In genomic region chr19:14676929-14677328, GRCm38 (mm10) we compare ENCODE assay signal across 25 mouse cellular contexts.
DNase-seq lines count a peak whose midpoint lies in the region; ATAC-seq and TF ChIP-seq lines count a peak whose summit lies in the region.
"Had no signal": no experiment of that assay in that cellular context is flagged by ENCODE, and none has a peak within 500 bp of the region (broad histone marks: within the 10 kb centered on the region; RNA-seq: fewer than 3 reads in every experiment).

No protein-coding gene starts in this region.

- H3K4me3 ChIP-seq in ES-Bruce4 (ENCODE audit: low read depth, low read length) = no peak overlapping the region
- no peak overlapping the region for H3K4me3 ChIP-seq in ES-E14 (ENCODE audit: insufficient read depth in 1 of 2, low read depth in 1 of 2, low read length in 2 of 2, poor library complexity in 1 of 2, severe bottlenecking in 1 of 2)
- H3K4me3 ChIP-seq: embryonic facial prominence, embryonic 15.5 days; erythroblast, embryonic 14.5 days; forebrain, embryonic 10.5 days; gastrocnemius, adult 2 months; heart, embryonic 15.5 days; hindbrain, embryonic 13.5 days had no signal

- H3K9ac ChIP-seq in ES-Bruce4 (ENCODE audit: low read depth, poor library complexity, severe bottlenecking) = peak overlapping the region; percentile 36; the same call in 1 of the 2 replicates
- H3K9ac ChIP-seq in ES-E14 (ENCODE audit: insufficient read depth, low read depth, low read length, poor library complexity, severe bottlenecking) = no peak overlapping the region
- H3K9ac ChIP-seq: embryonic facial prominence, embryonic 15.5 days; heart, embryonic 15.5 days; hindbrain, embryonic 13.5 days had no signal

- ATAC-seq in common myeloid progenitor, adult 5-6 weeks (replicated peaks; ENCODE audit: low read depth, poor library complexity, severe bottlenecking) = peak; percentile 73
- ATAC-seq: activated CD4-positive, CD25-positive, alpha-beta regulatory T cell, adult 4 months; CD4-positive, CD25-positive, alpha-beta regulatory T cell, adult 4 months; forebrain, embryonic 14.5 days; hindbrain, postnatal 0 days had no signal

- no peak for TF ChIP-seq POLR2A in ES-Bruce4 (IDR thresholded peaks at IDR 0.05; ENCODE audit: insufficient read depth, low read length)

- in situ Hi-C loops in ES-E14 (cut with MboI; ENCODE audit: low sequenced_read_pairs in 2 of 2, unreplicated experiment in 2 of 2) = no loop called here

- no peak for TF ChIP-seq CTCF in ES-Bruce4 (IDR thresholded peaks at IDR 0.05; ENCODE audit: low read depth, low read length)

- TF ChIP-seq EP300 in ES-Bruce4 (IDR thresholded peaks at IDR 0.05; ENCODE audit: insufficient read depth, low read depth, low read length) = no peak

- DNase-seq in ES-E14 (ENCODE audit: low read depth, low spot score) = peak; percentile 64
- DNase-seq in monocyte, adult 2 months (ENCODE audit: low read depth in 1 of 2, low spot score in 2 of 2) = peak; percentile 8 to 30
- no peak for DNase-seq in spleen, postnatal 10 days (ENCODE audit: low spot score in 2 of 2)
- no peak for DNase-seq in urinary bladder, postnatal 4 days (ENCODE audit: low spot score in 2 of 2)
- no peak for DNase-seq in lung, adult 18-20 months
- DNase-seq: adrenal gland, postnatal 14 days; B cell, adult 2 months; cerebellum, adult 11-12 months; cerebellum, adult 9-11 months; cerebellum, postnatal 36 days; gastrocnemius, adult 2 months; gastrocnemius, postnatal 25 days; heart, adult 11 months; heart, postnatal 14 days had no signal

- H3K4me1 ChIP-seq in ES-Bruce4 (ENCODE audit: control insufficient read depth, insufficient read depth, low read length) (peaks cover 20% of the 10 kb centered on the region), ES-E14 (ENCODE audit: control insufficient read depth in 2 of 2, insufficient read depth in 2 of 2, low read length in 2 of 2, poor library complexity in 1 of 2) (peaks cover 29 to 30% of the 10 kb centered on the region in 2 experiments)
- H3K4me1 ChIP-seq: embryonic facial prominence, embryonic 15.5 days; heart, embryonic 15.5 days; hindbrain, embryonic 13.5 days had no signal

- no peaks in the 10 kb centered on the region for H3K27me3 ChIP-seq in ES-Bruce4 (ENCODE audit: control insufficient read depth, insufficient read depth, low read length, poor library complexity, severe bottlenecking)
- H3K27me3 ChIP-seq: embryonic facial prominence, embryonic 15.5 days; heart, embryonic 15.5 days; hindbrain, embryonic 13.5 days had no signal

- H3K9me3 ChIP-seq in ES-Bruce4 (replicated peaks; ENCODE audit: control insufficient read depth, insufficient read depth, low read length, poor library complexity, severe bottlenecking) (no peaks in the 10 kb centered on the region), ES-E14 (ENCODE audit: control insufficient read depth, insufficient read depth, low read depth, low read length) (no peaks in the 10 kb centered on the region)
- H3K9me3 ChIP-seq: embryonic facial prominence, embryonic 15.5 days; forebrain, embryonic 10.5 days; heart, embryonic 15.5 days; hindbrain, embryonic 13.5 days had no signal

- peak overlapping the region; percentile 65 for H3K27ac ChIP-seq in ES-Bruce4 (ENCODE audit: insufficient read depth, low read length)
- peak overlapping the region; percentile 84; the same call in 1 of the 2 replicates for H3K27ac ChIP-seq in ES-E14 (ENCODE audit: insufficient read depth, low read depth, low read length, poor library complexity, severe bottlenecking)
- H3K27ac ChIP-seq: embryonic facial prominence, embryonic 15.5 days; forebrain, embryonic 10.5 days; gastrocnemius, adult 2 months; heart, embryonic 15.5 days; hindbrain, embryonic 13.5 days; hindbrain, postnatal 0 days had no signal

- H3K36me3 ChIP-seq in ES-Bruce4 (ENCODE audit: control insufficient read depth, insufficient read depth, low read length, poor library complexity, severe bottlenecking) (no peaks in the 10 kb centered on the region), ES-E14 (ENCODE audit: control insufficient read depth, insufficient read depth, low read length, poor library complexity, severe bottlenecking) (no peaks in the 10 kb centered on the region)
- H3K36me3 ChIP-seq: embryonic facial prominence, embryonic 15.5 days; forebrain, embryonic 10.5 days; heart, embryonic 15.5 days; hindbrain, embryonic 13.5 days had no signal

TF ChIP-seq in ES-E14, 5 proteins besides CTCF, POLR2A, EP300 and RAD21:
- TF ChIP-seq ZC3H11A (IDR thresholded peaks at IDR 0.05; ENCODE audit: borderline replicate concordance, low read depth, low read length) = no peak
- no peak for TF ChIP-seq ZNF384 (IDR thresholded peaks at IDR 0.05; ENCODE audit: low read depth, low read length)
- peak; percentile 65; the same call in 1 of the 2 replicates for TF ChIP-seq CHD2 (IDR thresholded peaks at IDR 0.05; ENCODE audit: low read depth, low read length)
- TF ChIP-seq HCFC1 (IDR thresholded peaks at IDR 0.05; ENCODE audit: borderline replicate concordance, insufficient read depth, low read length) = no peak
- no peak for TF ChIP-seq MAFK (IDR thresholded peaks at IDR 0.05; ENCODE audit: insufficient read depth, low read depth, low read length)

Comparison
In these comparisons a context has a peak if more than half of its experiments do, and no peak if none do; other contexts are left out.
1. DNase-seq: peak in ES-E14 (single experiment) and monocyte, adult 2 months (2 of 2); none in spleen, postnatal 10 days (0 of 2), urinary bladder, postnatal 4 days (0 of 2) and lung, adult 18-20 months (0 of 2).